Mouse (Mus musculus): ENCODE results near the gene Ypel2. TPM values are rescaled to one million over a fixed set of nuclear protein-coding genes. Genes with fewer than 3 reads are reported as not detected.

Ypel2 gene
- total and polyA plus RNA-seq, 2 experiments from 2014 or later = 3.6 to 4.6 TPM

GRCm38 (mm10) chr11:86956363-86956762 lies 37.1 kb downstream of the Ypel2 start:
- Histone ChIP-seq H3K4me1 (ENCODE audit: insufficient read depth, low read length) (no peaks in the 10 kb centered on the region; the same call in 1 of the 2 replicates), H3K36me3 (ENCODE audit: insufficient read depth, low read length) (no peaks in the 10 kb centered on the region), H3K4me3 (ENCODE audit: low read length) (no peak overlapping the region), H3K9ac (replicated peaks; ENCODE audit: low read length) (no peak overlapping the region), H3K27ac (no peak overlapping the region), H3K27me3 (ENCODE audit: insufficient read depth, low read length) (no peaks in the 10 kb centered on the region), H3K9me3 (ENCODE audit: low read length) (no peaks in the 10 kb centered on the region), H3K4me2 (ENCODE audit: low read depth, low read length) (no peak overlapping the region)
- WGBS = 81% methylated on average over 2 of the region's 2 CpGs
- no peak for TF ChIP-seq CTCF (IDR thresholded peaks at IDR 0.05; ENCODE audit: low read depth)
- no peak for ATAC-seq
- no peak for DNase-seq (ENCODE audit: low spot score)

DNA sequence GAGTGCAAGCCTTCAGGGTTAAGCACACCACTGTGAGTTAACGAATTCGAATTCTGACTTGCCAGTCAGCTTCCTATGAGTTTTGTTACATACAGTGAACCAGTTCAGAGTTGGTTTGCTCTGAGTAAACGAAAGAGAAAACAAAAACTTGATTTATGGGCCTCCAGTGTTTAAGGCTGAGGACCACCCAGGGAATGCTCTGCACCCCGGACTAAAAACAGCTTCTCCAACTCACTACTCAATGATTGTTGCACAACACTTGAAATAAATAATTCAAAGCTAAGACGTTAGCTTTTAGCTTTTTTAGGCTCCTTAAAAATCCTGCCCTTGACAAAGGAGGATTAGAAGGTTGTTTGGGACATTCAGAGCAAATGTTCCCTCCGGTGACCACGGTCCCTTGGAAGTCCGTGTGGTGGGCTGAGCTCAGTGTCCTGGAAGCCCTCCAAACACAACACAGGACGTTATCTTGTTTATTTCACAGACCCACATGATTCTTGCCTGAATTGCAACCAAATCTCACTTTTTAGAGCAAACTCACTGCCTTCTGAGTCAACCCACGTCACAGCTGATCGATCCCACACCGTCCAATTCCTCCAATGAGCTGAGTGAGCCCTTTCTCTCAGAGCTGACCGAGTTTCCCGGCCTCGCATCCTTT lies 38.8 kb downstream of the Ypel2 start:
- ATAC-seq (no peak), DNase-seq (ENCODE audit: low spot score) (no peak)
- Histone ChIP-seq H3K4me1 (ENCODE audit: insufficient read depth, low read length) (peaks cover 4% of the 10 kb centered on the region; the same call in 1 of the 2 replicates), H3K9me3 (ENCODE audit: low read length) (no peaks in the 10 kb centered on the region), H3K36me3 (ENCODE audit: insufficient read depth, low read length) (no peaks in the 10 kb centered on the region), H3K9ac (replicated peaks; ENCODE audit: low read length) (no peak overlapping the region), H3K27me3 (ENCODE audit: insufficient read depth, low read length) (no peaks in the 10 kb centered on the region), H3K27ac (no peak overlapping the region), H3K4me3 (ENCODE audit: low read length) (no peak overlapping the region), H3K4me2 (ENCODE audit: low read depth, low read length) (no peak overlapping the region)
- 66% methylated on average over 15 of the region's 15 CpGs for WGBS
- no peak for TF ChIP-seq CTCF (IDR thresholded peaks at IDR 0.05; ENCODE audit: low read depth)

DNA sequence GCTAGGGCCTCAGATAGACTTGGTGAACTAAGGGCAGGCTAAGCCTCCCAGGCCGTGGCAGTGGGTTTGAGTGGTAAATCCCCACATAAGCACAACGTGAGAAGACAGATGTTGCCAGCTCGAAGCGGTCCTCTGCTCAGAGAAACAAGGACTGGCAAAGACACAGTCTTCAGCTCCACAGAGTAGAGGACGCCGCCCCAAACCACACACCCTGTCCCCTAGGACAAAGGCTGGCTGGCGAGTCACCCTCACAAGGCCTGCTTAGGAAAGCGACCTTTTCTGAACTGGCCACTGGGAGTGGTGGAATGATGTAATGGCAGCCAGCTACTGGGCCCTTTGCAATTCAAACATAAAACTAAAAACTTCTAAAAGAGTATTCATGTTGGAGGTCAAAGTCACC lies 40.4 kb downstream of the Ypel2 start:
- Histone ChIP-seq H3K4me2 (ENCODE audit: low read depth, low read length) (no peak overlapping the region), H3K4me3 (ENCODE audit: low read length) (no peak overlapping the region), H3K36me3 (ENCODE audit: insufficient read depth, low read length) (no peaks in the 10 kb centered on the region), H3K27me3 (ENCODE audit: insufficient read depth, low read length) (no peaks in the 10 kb centered on the region), H3K4me1 (ENCODE audit: insufficient read depth, low read length) (peaks cover 4% of the 10 kb centered on the region; the same call in 1 of the 2 replicates), H3K9ac (replicated peaks; ENCODE audit: low read length) (no peak overlapping the region), H3K27ac (no peak overlapping the region), H3K9me3 (ENCODE audit: low read length) (no peaks in the 10 kb centered on the region)
- no peak for TF ChIP-seq CTCF (IDR thresholded peaks at IDR 0.05; ENCODE audit: low read depth)
- DNase-seq (ENCODE audit: low spot score) = no peak
- no peak for ATAC-seq
- 79% methylated on average over 8 of the region's 8 CpGs for WGBS

DNA sequence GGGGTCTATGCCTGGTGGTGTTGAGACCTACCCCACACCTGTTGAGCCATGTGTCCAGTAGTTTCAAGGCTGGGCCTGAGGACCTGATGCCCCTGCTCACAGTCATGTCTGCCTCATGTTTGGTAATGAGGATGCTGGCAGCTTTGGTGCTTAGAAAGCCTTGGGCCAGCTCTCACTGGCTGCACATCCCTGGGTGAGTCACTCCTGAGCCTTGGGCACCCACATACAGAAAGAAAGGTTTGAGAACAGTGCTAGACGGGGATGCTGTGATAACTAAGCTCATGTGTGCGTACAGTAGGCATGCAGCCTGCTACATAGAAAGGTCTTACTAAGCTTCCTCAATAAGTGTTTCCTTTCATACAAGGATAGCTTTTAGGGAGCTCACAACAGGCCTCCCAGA lies 40.8 kb downstream of the Ypel2 start:
- 92% methylated on average over 2 of the region's 2 CpGs for WGBS
- no peaks in the 10 kb centered on the region for H3K36me3 ChIP-seq (ENCODE audit: insufficient read depth, low read length)
- DNase-seq (ENCODE audit: low spot score) (no peak), ATAC-seq (no peak)
- no peaks in the 10 kb centered on the region for H3K27me3 ChIP-seq (ENCODE audit: insufficient read depth, low read length)
- H3K4me3 ChIP-seq (ENCODE audit: low read length) = no peak overlapping the region
- H3K9ac ChIP-seq (replicated peaks; ENCODE audit: low read length) = no peak overlapping the region
- no peak for TF ChIP-seq CTCF (IDR thresholded peaks at IDR 0.05; ENCODE audit: low read depth)
- H3K9me3 ChIP-seq (ENCODE audit: low read length) = no peaks in the 10 kb centered on the region
- no peak overlapping the region for H3K27ac ChIP-seq
- H3K4me1 ChIP-seq (ENCODE audit: insufficient read depth, low read length) = peaks cover 4% of the 10 kb centered on the region; the same call in 1 of the 2 replicates
- no peak overlapping the region for H3K4me2 ChIP-seq (ENCODE audit: low read depth, low read length)

- H3K27me3 ChIP-seq (ENCODE audit: insufficient read depth, low read length) = no peaks in the 10 kb centered on the region
- no peak overlapping the region for H3K9ac ChIP-seq (replicated peaks; ENCODE audit: low read length)
- no peak overlapping the region for H3K4me2 ChIP-seq (ENCODE audit: low read depth, low read length)
- 77% methylated on average over 8 of the region's 8 CpGs for WGBS
- H3K36me3 ChIP-seq (ENCODE audit: insufficient read depth, low read length) = no peaks in the 10 kb centered on the region
- ATAC-seq = no peak
- H3K27ac ChIP-seq = no peak overlapping the region
- no peak for TF ChIP-seq CTCF (IDR thresholded peaks at IDR 0.05; ENCODE audit: low read depth)
- peaks cover 4% of the 10 kb centered on the region for H3K4me1 ChIP-seq (ENCODE audit: insufficient read depth, low read length)
- DNase-seq (ENCODE audit: low spot score) = no peak
- no peaks in the 10 kb centered on the region for H3K9me3 ChIP-seq (ENCODE audit: low read length)
- H3K4me3 ChIP-seq (ENCODE audit: low read length) = no peak overlapping the region
Measured at GRCm38 (mm10) chr11:86951672-86952071, 41.8 kb downstream of the Ypel2 start.

DNA sequence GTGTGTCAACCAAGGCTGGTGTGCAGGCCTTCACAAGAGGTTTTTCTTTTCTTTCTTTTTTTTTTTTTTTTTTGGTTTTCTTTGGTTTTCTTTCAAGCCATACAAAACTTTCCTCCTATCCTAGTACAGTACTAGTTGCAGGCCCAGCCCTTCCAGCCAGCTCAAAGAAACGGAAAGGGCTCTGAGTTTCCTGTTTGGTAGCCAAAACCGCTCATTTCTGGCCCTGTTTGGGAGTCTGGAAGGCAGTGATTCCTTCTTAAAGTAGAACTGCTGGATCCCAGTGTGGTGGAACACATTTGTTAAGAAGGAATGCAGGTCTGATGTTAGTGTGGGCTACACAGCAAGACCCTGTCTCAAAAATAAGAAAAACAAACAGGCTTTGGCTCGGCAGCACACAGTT lies 43.0 kb downstream of the Ypel2 start:
- ATAC-seq (no peak), DNase-seq (ENCODE audit: low spot score) (no peak)
- no peaks in the 10 kb centered on the region for H3K27me3 ChIP-seq (ENCODE audit: insufficient read depth, low read length)
- no peak overlapping the region for H3K4me2 ChIP-seq (ENCODE audit: low read depth, low read length)
- H3K4me3 ChIP-seq (ENCODE audit: low read length) = no peak overlapping the region
- H3K4me1 ChIP-seq (ENCODE audit: insufficient read depth, low read length) = peaks cover 4% of the 10 kb centered on the region
- H3K27ac ChIP-seq = peak overlapping the region; percentile 48; the same call in 1 of the 2 replicates
- 66% methylated on average over 3 of the region's 3 CpGs for WGBS
- H3K36me3 ChIP-seq (ENCODE audit: insufficient read depth, low read length) = no peaks in the 10 kb centered on the region
- H3K9ac ChIP-seq (replicated peaks; ENCODE audit: low read length) = no peak overlapping the region
- H3K9me3 ChIP-seq (ENCODE audit: low read length) = no peaks in the 10 kb centered on the region
- TF ChIP-seq CTCF (IDR thresholded peaks at IDR 0.05; ENCODE audit: low read depth) = no peak

GRCm38 (mm10) chr11:86949951-86950441 lies 43.5 kb downstream of the Ypel2 start:
- H3K4me3 ChIP-seq (ENCODE audit: low read length) = no peak overlapping the region
- no peaks in the 10 kb centered on the region for H3K36me3 ChIP-seq (ENCODE audit: insufficient read depth, low read length)
- no peak for DNase-seq (ENCODE audit: low spot score)
- H3K27ac ChIP-seq = peak overlapping the region; percentile 48; the same call in 1 of the 2 replicates
- H3K4me2 ChIP-seq (ENCODE audit: low read depth, low read length) = no peak overlapping the region
- 28% methylated on average over 9 of the region's 9 CpGs for WGBS
- no peak for TF ChIP-seq CTCF (IDR thresholded peaks at IDR 0.05; ENCODE audit: low read depth)
- no peak overlapping the region for H3K9ac ChIP-seq (replicated peaks; ENCODE audit: low read length)
- no peak for ATAC-seq
- H3K27me3 ChIP-seq (ENCODE audit: insufficient read depth, low read length) = no peaks in the 10 kb centered on the region
- no peaks in the 10 kb centered on the region for H3K9me3 ChIP-seq (ENCODE audit: low read length)
- H3K4me1 ChIP-seq (ENCODE audit: insufficient read depth, low read length) = peaks cover 4% of the 10 kb centered on the region

All from hindbrain, postnatal 0 days (tissue).